12 mouse cellular contexts compared by ENCODE assay signal in genomic region chr13:78208689-78209410, GRCm38 (mm10). TPM values are rescaled to one million over a fixed set of nuclear protein-coding genes. Genes with fewer than 3 reads are reported as not detected.
DNase-seq lines count a peak whose midpoint lies in the region; ATAC-seq and TF ChIP-seq lines count a peak whose summit lies in the region.
"Had no signal": no experiment of that assay in that cellular context is flagged by ENCODE, and none has a peak within 500 bp of the region (broad histone marks: within the 10 kb centered on the region; RNA-seq: fewer than 3 reads in every experiment).

No protein-coding gene starts in this region.

- no peaks in the 10 kb centered on the region for H3K27me3 ChIP-seq in MEL (ENCODE audit: control insufficient read depth in 1 of 2, insufficient read depth in 2 of 2, low read length in 2 of 2)
- peaks cover 66% of the 10 kb centered on the region for H3K27me3 ChIP-seq in forebrain, embryonic 13.5 days
- peaks cover 9% of the 10 kb centered on the region; the same call in 1 of the 2 replicates for H3K27me3 ChIP-seq in midbrain, embryonic 11.5 days (ENCODE audit: control insufficient read depth, insufficient read depth, low read length)
- H3K27me3 ChIP-seq in intestine, postnatal 0 days (replicated peaks; ENCODE audit: control insufficient read depth, insufficient read depth, low read length), result peaks cover 67% of the 10 kb centered on the region

- H3K4me1 ChIP-seq in MEL (ENCODE audit: control insufficient read depth in 1 of 2, insufficient read depth in 2 of 2, low read length in 2 of 2), result peaks cover 3 to 13% of the 10 kb centered on the region in 2 experiments; a peak in 3 of 4 replicates
- H3K4me1 ChIP-seq in forebrain, embryonic 13.5 days, result peaks cover 90% of the 10 kb centered on the region
- H3K4me1 ChIP-seq in midbrain, embryonic 11.5 days (ENCODE audit: control insufficient read depth, insufficient read depth, low read length), result peaks cover 51% of the 10 kb centered on the region
- no peaks in the 10 kb centered on the region for H3K4me1 ChIP-seq in intestine, postnatal 0 days (replicated peaks; ENCODE audit: control insufficient read depth, insufficient read depth, low read length)

- DNase-seq in MEL (ENCODE audit: low read depth, low spot score), result no peak
- DNase-seq in Muller cell, postnatal 12 days (ENCODE audit: inconsistent ontology term), result peak; percentile 44
- peak; percentile 91 for DNase-seq in midbrain, embryonic 11.5 days (ENCODE audit: low spot score, missing footprints)
- DNase-seq in urinary bladder, postnatal 4 days (ENCODE audit: low spot score in 2 of 2), result no peak
- DNase-seq in urinary bladder, postnatal 36 days (ENCODE audit: low spot score in 2 of 2), result no peak
- DNase-seq: adrenal gland, postnatal 36 days; liver, postnatal 0 days; thymus, postnatal 25 days had no signal

- H3K36me3 ChIP-seq in MEL (ENCODE audit: control insufficient read depth in 1 of 2, insufficient read depth in 2 of 2, low read length in 2 of 2), result peaks cover 0 to 21% of the 10 kb centered on the region in 2 experiments; a peak in 2 of 4 replicates
- H3K36me3 ChIP-seq in forebrain, embryonic 13.5 days (ENCODE audit: poor library complexity, severe bottlenecking), result no peaks in the 10 kb centered on the region
- no peaks in the 10 kb centered on the region for H3K36me3 ChIP-seq in midbrain, embryonic 11.5 days (ENCODE audit: control insufficient read depth, insufficient read depth, low read length)
- H3K36me3 ChIP-seq in intestine, postnatal 0 days (ENCODE audit: control insufficient read depth, insufficient read depth), result no peaks in the 10 kb centered on the region
- H3K36me3 ChIP-seq: G1E had no signal

- H3K4me2 ChIP-seq in forebrain, embryonic 13.5 days, result peak overlapping the region; percentile 79
- peak overlapping the region; percentile 77 for H3K4me2 ChIP-seq in midbrain, embryonic 11.5 days
- no peak overlapping the region for H3K4me2 ChIP-seq in intestine, postnatal 0 days (replicated peaks; ENCODE audit: low read depth)

- TF ChIP-seq POLR2A in MEL (IDR thresholded peaks at IDR 0.05; ENCODE audit: control insufficient read depth in 1 of 2, insufficient read depth in 1 of 2, low read depth in 1 of 2, low read length in 2 of 2, poor library complexity in 1 of 2), result no peak

- H3K27ac ChIP-seq in MEL (ENCODE audit: control insufficient read depth, low read depth, low read length), result no peak overlapping the region
- peak overlapping the region; percentile 92 for H3K27ac ChIP-seq in forebrain, embryonic 13.5 days
- peak overlapping the region; percentile 42; the same call in 1 of the 2 replicates for H3K27ac ChIP-seq in midbrain, embryonic 11.5 days (ENCODE audit: low read depth, low read length)
- no peak overlapping the region for H3K27ac ChIP-seq in intestine, postnatal 0 days (ENCODE audit: low read depth, low read length)

- TF ChIP-seq RAD21 in MEL (IDR thresholded peaks at IDR 0.05; ENCODE audit: low read depth, low read length), result no peak

- WGBS in forebrain, embryonic 13.5 days, result 10% methylated on average over 14 of the region's 14 CpGs
- 7% methylated on average over 14 of the region's 14 CpGs for WGBS in midbrain, embryonic 11.5 days
- 31% methylated on average over 14 of the region's 14 CpGs for WGBS in intestine, postnatal 0 days

- ATAC-seq in forebrain, embryonic 13.5 days, result no peak
- ATAC-seq in midbrain, embryonic 11.5 days (ENCODE audit: low FRiP score), result no peak
- no peak for ATAC-seq in intestine, postnatal 0 days
- ATAC-seq: liver, postnatal 0 days had no signal

- TF ChIP-seq EP300 in MEL (IDR thresholded peaks at IDR 0.05; ENCODE audit: low read depth in 1 of 2, low read length in 2 of 2), result peak in 1 of 2 experiments; percentile 27; a peak in 1 of 4 replicates

- no peak for TF ChIP-seq CTCF in MEL (IDR thresholded peaks at IDR 0.05 in 2 of 3, conservative IDR thresholded peaks at IDR 0.05 in 1 of 3; ENCODE audit: control insufficient read depth in 1 of 3, insufficient read depth in 1 of 3, low read depth in 2 of 3, low read length in 3 of 3, poor library complexity in 1 of 3, severe bottlenecking in 1 of 3)
- no peak for TF ChIP-seq CTCF in intestine, postnatal 0 days (IDR thresholded peaks at IDR 0.05; ENCODE audit: low read depth)

- no peak overlapping the region for H3K4me3 ChIP-seq in MEL (ENCODE audit: control insufficient read depth in 1 of 2, insufficient read depth in 1 of 2, low read depth in 2 of 2, low read length in 2 of 2)
- H3K4me3 ChIP-seq in forebrain, embryonic 13.5 days, result peak overlapping the region; percentile 41
- H3K4me3 ChIP-seq in midbrain, embryonic 11.5 days (ENCODE audit: low read depth, low read length), result no peak overlapping the region; the same call in 1 of the 2 replicates
- H3K4me3 ChIP-seq in intestine, postnatal 0 days (ENCODE audit: low read depth, low read length), result no peak overlapping the region

- no peaks in the 10 kb centered on the region for H3K9me3 ChIP-seq in MEL (replicated peaks; ENCODE audit: insufficient read depth, low read length)
- no peaks in the 10 kb centered on the region for H3K9me3 ChIP-seq in forebrain, embryonic 13.5 days (replicated peaks)
- H3K9me3 ChIP-seq in midbrain, embryonic 11.5 days (ENCODE audit: control insufficient read depth, low read length), result no peaks in the 10 kb centered on the region
- no peaks in the 10 kb centered on the region for H3K9me3 ChIP-seq in intestine, postnatal 0 days (ENCODE audit: control insufficient read depth)
- H3K9me3 ChIP-seq: G1E had no signal

- peaks cover 7% of the 10 kb centered on the region for H3K79me2 ChIP-seq in MEL (ENCODE audit: control insufficient read depth, insufficient read depth, low read length, poor library complexity)

- no peak overlapping the region for H3K9ac ChIP-seq in MEL (ENCODE audit: control insufficient read depth, low read depth, low read length, poor library complexity, severe bottlenecking)
- peak overlapping the region; percentile 79 for H3K9ac ChIP-seq in forebrain, embryonic 13.5 days
- H3K9ac ChIP-seq in midbrain, embryonic 11.5 days (ENCODE audit: low read length), result peak overlapping the region; percentile 67
- no peak overlapping the region for H3K9ac ChIP-seq in intestine, postnatal 0 days (ENCODE audit: low read depth, low read length)
- H3K9ac ChIP-seq: liver, postnatal 0 days had no signal

TF ChIP-seq in MEL, 35 proteins besides CTCF, POLR2A, EP300 and RAD21:
- no peak for TF ChIP-seq UBTF (IDR thresholded peaks at IDR 0.05; ENCODE audit: borderline replicate concordance, insufficient read depth, low read depth, low read length)
- TF ChIP-seq MXI1 (IDR thresholded peaks at IDR 0.05; ENCODE audit: low read depth, low read length), result no peak
- TF ChIP-seq TBP (IDR thresholded peaks at IDR 0.05; ENCODE audit: low read depth, low read length), result no peak
- no peak for TF ChIP-seq POLR2AphosphoS5 (IDR thresholded peaks at IDR 0.05; ENCODE audit: borderline replicate concordance, low read depth, low read length)
- no peak for TF ChIP-seq BHLHE40 (IDR thresholded peaks at IDR 0.05; ENCODE audit: borderline replicate concordance, low read depth, low read length)
- TF ChIP-seq TCF12 (IDR thresholded peaks at IDR 0.05; ENCODE audit: low read depth, low read length), result 0 out of 2 replicates have a peak, but pooled peaks have one; percentile 7

RNA-seq across cellular contexts. Expression of gene Nr2f1, which starts 9.3 kb away (rescaled TPM):
- total RNA-seq in MEL (2012; rRNA removed), result 9.9 and 11.3 TPM in 2 replicates
- 10 to 100 TPM in 1 of 2 experiments, not detected in 1; 27.1 TPM for polyA plus RNA-seq in MEL (2012; ENCODE audit: insufficient read depth in 1 of 2, insufficient read length in 2 of 2, low read depth in 1 of 2, low replicate concordance in 2 of 2, missing spikeins in 1 of 2)
- polyA plus RNA-seq in forebrain, embryonic 13.5 days (2015; fragmentation: Nextera tagmentation; extraction: Ambion mirVana), result 94.7 and 112 TPM in 2 replicates
- polyA plus RNA-seq in midbrain, embryonic 11.5 days (2014; fragmentation: Nextera tagmentation; extraction: Ambion mirVana), result 69.9 and 82.3 TPM in 2 replicates
- polyA plus RNA-seq in intestine, postnatal 0 days (2015; fragmentation: Nextera tagmentation; extraction: Ambion mirVana), result 0.82 and 1.0 TPM in 2 replicates
- total RNA-seq: monocyte, adult 5-6 weeks had no signal

Comparison
In these comparisons a context has a peak if more than half of its experiments do, and no peak if none do; other contexts are left out.
1. DNase-seq: peak in Muller cell, postnatal 12 days (single experiment) and midbrain, embryonic 11.5 days (single experiment); none in MEL (single experiment), urinary bladder, postnatal 4 days (0 of 2) and urinary bladder, postnatal 36 days (0 of 2).
2. H3K27ac ChIP-seq: peak in forebrain, embryonic 13.5 days (single experiment) and midbrain, embryonic 11.5 days (single experiment); none in MEL (single experiment) and intestine, postnatal 0 days (single experiment).
3. H3K9ac ChIP-seq: peak in forebrain, embryonic 13.5 days (single experiment) and midbrain, embryonic 11.5 days (single experiment); none in MEL (single experiment) and intestine, postnatal 0 days (single experiment).